Mouse (Mus musculus): ENCODE measurements around the gene AC161166.1.

Gene AC161166.1

DNA sequence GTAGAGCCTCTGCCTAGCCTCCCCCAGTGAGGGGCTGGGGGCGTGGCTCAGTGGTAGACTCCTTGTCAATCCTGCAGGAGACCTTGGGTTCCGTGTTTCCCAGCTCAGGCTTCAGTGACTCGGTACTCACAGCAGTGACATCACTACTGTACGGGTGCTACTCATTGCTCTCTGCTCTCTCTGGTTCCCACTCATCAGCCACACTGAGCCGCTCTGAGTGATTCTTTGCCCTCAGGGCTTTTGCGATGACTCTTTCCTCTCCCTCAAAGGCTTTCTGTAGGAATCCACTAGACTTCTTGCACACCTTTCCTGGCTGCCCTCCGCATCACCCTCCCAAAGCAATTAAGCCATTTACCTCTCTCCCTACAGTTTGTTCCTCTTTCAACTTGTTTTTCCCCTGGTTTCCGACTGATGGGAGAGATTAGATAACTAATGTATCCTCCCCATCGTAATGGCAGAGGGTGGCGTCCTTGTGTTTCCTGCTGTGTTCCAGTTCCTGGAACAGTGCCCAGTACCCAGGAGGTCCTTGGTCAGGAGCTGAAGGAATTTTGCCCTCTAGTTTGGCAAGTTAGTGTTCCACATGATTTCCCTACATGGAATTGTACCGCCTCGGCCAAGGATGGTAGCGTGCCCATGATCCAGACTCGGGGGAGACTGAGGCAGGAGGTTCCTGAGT is 50.7 kb downstream of the AC161166.1 start:
- no peak for DNase-seq (ENCODE audit: low spot score in 2 of 2)
